Mouse (Mus musculus) thymus, adult 18-20 months (tissue): Measurements from ENCODE around the gene 1700020L24Rik.

ENCODE experiments used
- DNase-seq, 2 experiments: peaks; one replicate each; pipeline ENCODE4 v3.0.0; 2022; ENCODE audit warnings: mixed read lengths in 2 of 2

1700020L24Rik gene

DNA sequence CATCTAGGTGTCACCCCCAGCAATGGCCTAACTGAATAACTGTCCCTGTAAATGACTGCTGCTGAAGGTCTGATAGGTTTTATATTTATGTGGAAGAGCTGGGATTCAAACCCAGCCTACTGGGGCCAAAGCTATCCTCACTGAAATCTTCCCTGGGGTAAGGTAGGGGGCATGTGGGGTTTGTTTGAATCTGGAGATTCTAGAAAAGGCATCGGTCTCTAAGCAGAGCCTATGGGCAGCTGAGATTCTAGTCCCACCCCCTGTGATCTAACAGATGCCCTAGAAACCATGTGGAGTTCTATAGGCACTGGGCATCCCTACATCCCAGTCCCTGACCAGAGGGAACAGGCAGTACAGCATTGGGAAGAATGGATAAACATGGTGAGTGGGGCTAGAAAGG lies at the start of gene 1700020L24Rik:
1700020L24Rik (plus strand) TSS at position 301 of the 400 bp plus-strand sequence.
- no peak for DNase-seq

DNA sequence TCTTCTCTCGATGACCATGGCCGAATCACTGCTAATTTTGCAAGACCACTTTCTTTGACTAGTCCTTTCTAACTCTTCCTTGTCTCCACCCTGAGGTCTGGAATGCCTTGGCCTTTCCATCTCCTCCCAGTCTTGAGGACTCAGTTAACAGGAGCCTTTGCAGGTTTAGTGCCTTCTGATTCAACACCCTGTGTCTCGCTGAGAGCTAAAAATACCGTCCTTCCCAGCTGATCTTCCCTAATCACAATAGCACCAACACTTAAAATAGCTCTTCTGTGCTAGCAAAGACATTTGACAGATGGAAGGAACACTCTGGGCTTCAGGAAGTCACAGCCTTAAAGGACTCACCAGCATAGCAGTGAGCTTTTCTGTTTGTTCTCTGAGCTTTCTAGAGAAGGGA lies 44.4 kb upstream of the 1700020L24Rik start:
- DNase-seq, result no peak

DNA sequence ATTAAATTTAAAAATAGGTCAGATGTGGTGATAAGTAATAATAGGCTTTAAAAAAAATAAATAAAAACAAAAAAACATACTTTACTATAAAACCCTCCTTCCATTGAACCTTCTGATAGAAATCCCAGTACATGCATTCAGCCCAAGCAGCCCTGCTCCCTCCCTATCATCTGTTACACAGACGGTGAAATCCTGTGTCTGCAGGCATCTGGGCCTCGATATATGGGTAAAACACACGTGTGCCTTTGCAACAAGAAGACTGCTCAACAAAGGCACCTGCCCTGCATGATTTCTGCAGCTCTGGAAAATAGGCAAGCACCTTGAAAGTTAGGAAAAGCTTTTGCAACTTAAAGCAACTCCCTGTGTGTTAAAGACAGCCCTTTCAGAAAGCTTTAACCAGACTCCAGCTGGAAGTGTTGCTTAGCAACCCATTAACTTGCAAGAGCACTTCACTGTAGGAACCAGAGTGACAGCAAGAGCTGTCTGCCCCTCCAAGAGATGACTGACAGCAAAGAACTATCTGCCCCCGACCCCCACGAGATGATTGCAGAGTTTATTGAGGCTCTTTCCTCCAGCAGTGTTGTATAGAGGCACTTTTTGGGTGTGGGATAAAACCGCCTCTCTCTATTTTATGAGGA lies 42.6 kb upstream of the 1700020L24Rik start:
- no peak for DNase-seq

DNA sequence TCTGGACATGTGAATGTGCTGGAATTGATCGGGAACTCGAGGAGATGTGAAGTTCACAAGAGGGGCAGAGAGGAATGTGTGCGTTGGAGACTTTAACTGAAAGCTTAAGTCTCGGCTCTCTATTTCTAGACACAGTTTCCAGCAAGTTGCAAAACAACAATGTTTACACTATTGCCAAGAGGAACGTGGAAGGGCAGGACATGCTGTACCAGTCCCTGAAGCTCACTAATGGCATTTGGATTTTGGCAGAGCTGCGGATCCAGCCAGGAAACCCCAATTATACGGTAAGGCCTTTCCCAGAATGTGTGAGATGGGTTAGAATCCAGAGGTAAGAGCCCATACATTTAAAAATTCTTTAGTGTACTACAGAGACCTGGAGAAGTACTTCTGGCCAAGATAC lies 39.9 kb upstream of the 1700020L24Rik start:
- no peak for DNase-seq

DNA sequence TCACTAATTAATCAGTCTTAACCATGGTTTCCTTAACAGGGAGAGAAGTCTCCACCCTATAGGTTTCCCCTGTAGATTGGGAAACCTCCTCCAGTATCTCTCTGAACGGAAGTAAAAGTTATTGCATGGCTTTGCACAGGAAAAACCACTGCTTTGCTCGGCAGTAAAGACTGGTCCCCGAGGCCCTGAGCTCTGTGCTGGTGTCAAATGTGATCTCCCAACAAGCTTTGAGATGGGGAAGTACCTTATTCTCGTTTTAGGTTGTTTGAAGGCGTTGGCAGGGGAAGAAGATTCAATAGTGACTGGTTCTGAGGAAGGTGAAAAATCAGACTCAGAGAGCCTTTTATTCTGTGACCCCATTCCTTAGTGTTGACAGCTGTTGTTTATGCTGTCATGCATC lies 38.8 kb upstream of the 1700020L24Rik start:
- DNase-seq, result no peak

DNA sequence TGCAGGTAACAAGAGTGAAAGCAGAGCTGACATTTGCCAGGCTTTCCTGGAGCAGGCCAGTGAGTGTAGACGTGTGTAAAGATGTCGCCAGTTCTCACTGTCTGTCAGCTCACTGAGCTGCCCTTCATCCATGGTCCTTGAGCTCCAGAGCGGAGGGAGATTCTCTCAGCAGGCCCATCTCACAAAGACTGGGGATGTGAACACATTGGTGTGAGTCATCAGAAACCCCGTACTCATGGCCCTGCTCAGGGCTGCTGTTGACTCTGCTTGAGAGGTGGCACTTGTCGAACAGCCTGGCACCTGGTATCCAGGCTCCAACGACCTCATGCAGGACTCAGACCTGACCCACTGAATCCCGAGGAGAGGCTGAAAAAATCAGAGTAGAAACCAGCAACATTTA lies 33.7 kb upstream of the 1700020L24Rik start:
- no peak for DNase-seq

DNA sequence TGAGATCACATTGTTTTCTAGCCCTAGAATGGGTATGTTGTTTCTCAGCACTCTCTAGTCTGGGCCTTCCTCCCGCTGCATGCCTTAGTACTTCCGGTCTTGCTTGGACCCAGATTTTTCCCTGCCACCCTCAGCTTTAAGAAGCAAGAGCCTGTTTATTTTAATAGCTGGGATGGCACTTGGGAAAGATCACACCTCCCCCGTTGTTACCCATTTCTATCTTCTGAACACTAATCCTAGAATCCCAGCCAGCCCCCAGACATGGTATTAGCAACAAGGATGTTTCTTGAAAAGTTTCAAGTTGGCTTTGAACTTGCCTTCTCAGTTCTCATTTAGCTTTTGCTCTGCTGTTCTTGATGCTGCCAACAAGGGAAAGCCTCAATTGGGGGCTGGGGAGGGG lies 31.1 kb upstream of the 1700020L24Rik start:
- no peak for DNase-seq

DNA sequence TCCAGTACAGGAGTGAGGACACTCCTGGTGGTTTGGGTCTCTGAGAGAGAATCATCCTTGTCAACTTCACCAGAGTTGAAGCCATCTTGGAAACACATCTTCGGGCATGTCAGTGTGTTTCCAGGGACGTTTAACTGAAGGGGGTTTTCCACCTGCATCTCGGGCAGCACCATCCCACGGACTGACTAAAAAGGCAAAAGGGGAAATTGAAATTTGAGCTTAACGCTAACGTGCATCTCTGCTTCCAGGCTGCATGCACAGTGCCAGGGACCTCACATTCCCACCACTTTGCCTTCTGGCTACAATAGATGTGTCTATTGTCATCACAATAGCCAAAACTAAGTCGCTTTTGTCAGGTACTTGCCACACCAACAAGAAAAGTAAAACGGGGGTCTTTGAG lies 29.2 kb upstream of the 1700020L24Rik start:
- DNase-seq, result no peak

DNA sequence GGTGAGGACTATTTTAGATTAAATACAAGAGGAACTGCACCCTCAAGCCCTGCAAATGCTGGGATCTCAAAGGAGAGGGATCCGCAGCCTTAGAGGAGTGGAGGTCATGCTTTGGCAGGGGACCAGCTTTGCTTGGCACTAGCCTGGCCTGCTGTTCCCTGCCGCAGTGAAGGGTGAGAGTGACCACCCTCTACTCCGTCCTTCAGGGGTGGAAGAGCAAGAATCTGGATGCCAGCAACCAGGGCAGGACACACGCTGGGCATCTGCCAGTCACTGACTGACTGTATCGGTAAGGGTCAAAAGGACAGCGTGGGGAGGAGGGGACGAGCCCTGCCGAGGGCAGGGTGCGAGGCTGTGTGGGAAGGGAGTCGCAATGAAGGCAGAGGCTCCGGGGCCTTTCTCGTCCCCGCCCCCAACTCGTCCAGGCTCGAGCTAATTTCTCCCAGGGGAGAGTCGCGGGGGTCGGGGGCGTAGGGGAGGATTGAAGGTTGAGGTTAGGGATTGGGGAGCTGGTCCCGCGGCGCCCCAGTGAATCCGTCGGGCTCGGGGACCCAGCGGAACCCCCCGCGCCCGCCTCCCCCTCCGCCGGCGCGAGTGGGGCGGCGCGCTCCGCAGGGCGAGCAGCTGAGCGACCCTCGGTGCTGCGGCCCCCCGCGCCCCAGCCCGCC lies 28.3 kb upstream of the 1700020L24Rik start, which contains the start of gene Rasl10b:
Rasl10b (plus strand) TSS at position 51 of the 668 bp plus-strand sequence.
- DNase-seq, result no peak

DNA sequence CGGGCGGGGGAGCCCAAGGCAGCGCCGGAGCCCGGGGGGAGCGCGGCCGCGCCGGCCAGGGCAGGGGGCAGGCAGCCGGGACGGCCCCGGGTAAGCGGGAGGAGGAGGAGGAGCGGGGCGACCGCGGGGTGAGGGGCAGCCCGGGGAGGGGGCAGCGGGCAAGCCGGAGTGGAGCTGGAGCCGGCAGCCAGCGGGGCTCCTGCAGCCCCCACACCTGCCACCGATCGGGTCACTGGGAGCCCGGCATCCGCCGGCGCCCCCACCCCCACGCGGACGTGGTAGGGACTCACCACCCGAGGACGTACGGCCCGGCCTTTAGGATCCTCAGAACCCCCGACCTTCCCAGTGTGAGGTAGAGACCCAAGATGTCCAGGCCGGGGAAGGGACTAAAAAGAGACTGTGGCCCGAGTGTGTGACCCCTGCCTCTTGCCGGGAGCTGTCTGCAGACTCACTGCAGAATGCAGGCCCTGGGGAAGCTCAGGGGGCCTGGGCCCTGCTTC lies 27.6 kb upstream of the 1700020L24Rik start:
- DNase-seq, result no peak

DNA sequence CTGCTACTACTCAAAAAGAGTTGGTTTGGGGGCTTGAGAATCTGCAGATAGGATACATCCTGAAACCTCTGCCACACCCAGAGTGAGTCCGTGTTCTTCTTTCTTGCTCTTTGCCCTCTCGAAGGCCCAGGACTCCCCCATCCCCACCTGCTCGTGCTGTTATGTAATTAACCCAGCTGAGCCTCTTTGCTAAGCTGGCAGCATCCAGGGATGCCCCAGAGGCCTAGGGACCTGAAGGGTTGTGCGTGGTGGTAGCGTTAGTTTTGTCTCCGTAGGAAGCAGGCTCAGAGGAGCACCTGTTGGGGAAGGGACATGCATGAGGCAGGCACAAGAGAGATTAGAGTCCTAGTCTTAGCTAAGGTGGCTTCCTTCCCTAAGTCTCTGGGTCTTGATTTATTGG lies 27.0 kb upstream of the 1700020L24Rik start:
- no peak for DNase-seq

DNA sequence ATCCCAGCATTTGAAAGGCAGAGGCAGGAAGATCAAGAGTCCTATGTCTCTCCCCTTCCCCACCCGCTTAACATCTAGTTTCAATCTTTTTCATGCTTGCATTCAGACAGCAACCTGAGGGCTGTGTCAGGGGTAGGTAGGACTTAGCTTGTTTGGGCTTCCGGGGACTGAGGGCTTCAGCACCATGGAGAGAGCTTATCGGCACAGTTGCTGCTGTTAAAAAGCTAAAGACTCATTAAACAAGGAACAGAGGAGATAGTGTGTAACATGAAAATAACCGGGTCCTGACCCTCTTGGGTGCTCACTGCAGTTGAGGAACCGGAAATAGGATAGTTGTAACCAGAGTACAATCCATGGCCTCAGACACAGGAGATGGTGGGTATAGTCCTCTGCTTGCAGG lies 20.4 kb upstream of the 1700020L24Rik start:
- DNase-seq, result peak; percentile 25 to 33

DNA sequence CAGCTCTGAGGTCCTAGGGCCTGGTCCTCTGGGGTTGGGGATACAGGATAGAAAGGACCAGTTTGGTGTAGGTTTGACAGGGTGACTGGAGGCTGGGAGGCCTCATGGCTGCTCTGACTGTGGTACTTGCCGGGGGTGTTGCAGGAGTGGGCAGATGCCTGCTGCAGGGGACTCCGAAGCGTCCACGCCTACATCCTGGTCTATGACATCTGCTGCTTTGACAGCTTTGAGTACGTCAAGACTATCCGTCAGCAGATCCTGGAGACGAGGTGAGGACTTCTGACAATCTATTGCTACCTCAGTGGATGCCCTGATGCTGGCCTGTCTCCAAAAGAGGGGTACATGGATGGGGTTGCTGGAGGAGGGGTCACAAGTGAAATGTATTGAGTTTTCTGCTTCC lies 19.8 kb upstream of the 1700020L24Rik start:
- no peak for DNase-seq

DNA sequence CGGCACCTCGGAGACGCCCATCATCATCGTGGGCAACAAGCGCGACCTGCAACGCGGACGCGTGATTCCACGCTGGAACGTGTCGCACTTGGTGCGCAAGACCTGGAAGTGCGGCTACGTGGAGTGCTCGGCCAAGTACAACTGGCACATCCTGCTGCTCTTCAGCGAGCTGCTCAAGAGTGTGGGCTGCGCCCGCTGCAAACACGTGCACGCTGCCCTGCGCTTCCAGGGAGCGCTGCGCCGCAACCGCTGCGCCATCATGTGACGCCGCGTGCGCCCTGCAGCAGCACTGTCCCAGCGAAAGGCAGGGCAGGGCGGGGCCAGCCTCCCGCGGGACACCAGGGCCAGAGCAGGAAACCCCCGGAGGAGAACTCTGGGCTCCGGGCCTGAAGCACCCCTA lies 18.9 kb upstream of the 1700020L24Rik start:
- DNase-seq, result no peak

DNA sequence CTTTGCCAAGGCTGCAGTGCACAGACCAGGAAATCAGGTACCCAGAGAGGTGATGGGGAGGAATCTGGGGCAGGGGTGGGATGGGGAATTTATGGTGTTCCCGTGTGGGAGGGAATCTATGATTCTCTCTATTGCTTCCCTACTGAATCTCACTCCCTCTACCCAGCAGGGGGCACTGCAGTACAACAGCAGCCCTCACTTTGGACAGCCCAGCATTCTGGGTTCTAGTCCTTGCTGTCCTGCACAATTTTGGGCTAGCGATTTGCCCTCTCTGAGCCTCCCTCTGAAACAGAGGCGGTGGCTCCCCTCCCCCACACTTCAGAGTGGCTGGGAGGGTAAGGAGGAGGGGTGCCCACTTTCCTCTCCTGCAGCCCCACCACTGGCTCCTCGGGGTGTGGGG lies 17.1 kb upstream of the 1700020L24Rik start:
- DNase-seq, result no peak

DNA sequence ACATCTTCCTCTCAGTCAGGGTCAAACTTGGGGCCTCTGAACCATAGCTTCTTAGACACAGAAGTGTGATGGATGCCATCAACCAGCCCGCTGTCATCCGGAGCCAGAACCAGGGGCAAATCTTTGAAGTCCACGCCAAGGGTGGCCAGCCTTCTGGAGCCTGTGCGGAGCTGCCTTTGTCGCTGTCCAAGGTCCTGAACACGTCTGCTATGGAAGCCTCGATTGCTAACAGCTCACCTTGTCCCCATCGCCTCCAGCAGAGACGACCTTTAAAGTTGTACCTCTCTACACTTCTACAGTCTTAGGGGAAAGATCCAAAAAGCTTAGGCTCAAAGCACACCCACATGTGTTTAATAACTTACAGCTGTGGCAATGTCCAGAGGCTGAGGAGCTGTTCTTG lies 16.2 kb upstream of the 1700020L24Rik start:
- DNase-seq, result no peak

DNA sequence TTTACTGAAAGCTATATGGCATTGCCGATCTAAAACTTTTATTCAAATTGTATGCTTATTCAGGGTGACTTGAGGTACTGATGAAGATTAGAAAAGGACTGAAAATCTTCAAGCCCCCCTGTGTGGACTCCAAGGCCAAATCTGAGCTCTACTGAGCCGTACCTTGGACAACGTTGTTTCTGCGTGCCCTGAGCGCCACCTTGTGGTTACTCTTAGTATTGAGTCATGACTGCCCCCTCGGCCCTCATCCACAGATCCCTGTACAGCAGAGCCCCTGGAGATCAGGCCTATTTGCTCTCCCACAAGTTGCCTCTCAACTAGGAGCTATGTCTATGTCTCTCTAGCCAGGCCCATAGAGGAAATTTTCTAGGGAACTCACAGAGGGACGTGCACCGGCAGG lies 12.8 kb upstream of the 1700020L24Rik start:
- no peak for DNase-seq

DNA sequence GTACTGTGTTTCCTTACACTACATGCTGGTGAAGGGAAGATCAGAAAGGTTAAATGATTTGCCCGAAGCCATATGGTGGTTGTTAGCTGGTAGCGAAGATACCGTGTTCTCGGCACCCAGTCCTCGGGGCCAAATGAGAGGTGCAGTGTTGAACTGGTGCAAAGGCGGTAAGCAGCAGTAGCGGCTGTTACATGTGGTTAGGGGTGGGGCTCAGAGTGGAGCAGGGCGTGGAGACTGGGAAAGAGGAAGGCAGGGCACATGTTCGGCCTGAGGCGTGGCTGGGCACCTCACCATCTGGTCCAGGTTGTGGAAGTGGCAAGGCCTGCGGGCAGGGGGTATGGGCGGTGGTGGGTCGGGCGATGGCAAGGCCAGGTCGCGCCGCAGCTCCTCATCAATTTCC lies 10.5 kb upstream of the 1700020L24Rik start:
- DNase-seq, result no peak

DNA sequence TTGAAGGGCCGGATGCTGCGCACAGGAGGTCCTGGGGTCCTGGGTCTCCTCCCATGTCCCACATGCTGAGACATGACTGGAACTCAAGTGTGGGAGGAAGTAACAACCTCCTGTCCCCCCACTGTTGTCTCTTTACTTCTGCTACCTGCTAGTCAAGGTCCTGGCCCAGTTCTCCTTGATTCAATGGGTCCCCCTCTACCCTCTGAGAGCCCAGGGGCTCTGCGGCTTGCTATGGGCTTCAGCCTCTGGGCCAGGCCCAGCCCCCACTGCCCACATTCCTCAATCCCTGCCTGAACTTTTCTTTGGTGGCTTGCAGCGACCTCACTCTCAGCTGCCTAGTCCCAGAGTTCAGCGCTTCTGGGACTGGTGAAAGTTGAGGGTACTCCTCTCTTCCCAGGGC lies 8.1 kb upstream of the 1700020L24Rik start, which contains the start of gene Gas2l2:
Gas2l2 (minus strand) TSS at position 101 of the 400 bp plus-strand sequence.
- DNase-seq, result no peak

DNA sequence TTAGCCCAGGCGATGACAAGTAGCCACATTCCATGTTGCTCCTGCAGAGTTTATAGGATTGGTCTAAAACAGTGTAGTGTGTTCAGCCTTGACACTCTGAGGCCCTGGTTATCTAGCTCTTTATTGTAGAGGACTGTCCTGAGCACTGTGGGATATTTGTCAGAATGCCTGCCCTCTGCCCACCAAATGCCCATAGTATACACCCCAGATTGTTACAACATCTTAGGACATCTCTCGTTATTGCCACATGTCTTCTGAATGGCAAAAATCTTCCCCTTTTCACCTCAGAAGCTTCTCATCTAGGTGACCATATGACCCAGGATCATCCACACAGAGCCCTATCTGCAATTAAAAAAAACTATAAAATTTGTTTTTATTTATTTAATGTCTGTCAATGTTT lies 4.9 kb upstream of the 1700020L24Rik start:
- no peak for DNase-seq

DNA sequence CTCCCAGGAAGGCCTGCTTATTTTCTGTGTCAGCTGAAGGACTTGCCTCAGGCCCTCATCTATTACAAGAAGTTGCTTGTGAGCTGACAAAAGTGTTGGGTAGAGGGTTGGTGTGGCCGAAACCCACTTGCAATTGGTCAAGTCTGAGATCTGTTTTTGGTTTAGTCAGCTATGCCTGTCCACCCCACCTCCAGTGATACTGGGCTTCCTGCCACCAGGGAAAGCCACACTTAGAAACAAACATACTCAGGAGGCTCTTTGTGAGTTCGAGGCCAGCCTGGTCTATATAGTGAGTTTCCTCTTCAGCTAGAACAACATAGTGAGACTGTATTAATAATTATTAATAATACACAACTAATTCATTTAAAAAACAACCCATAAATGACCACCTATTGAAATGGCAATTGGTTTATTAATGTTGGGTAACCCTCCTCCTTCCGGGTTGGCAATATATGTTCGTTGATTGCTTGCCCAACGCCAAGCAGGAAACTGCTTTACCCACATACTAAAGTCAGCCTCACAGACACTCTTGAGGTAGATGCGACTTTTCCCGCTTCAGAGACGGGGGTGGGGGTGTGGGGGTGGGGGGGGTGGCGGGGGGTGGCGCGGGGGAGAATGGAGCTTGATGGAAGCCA lies 2.1 kb downstream of the 1700020L24Rik start:
- DNase-seq, result no peak

DNA sequence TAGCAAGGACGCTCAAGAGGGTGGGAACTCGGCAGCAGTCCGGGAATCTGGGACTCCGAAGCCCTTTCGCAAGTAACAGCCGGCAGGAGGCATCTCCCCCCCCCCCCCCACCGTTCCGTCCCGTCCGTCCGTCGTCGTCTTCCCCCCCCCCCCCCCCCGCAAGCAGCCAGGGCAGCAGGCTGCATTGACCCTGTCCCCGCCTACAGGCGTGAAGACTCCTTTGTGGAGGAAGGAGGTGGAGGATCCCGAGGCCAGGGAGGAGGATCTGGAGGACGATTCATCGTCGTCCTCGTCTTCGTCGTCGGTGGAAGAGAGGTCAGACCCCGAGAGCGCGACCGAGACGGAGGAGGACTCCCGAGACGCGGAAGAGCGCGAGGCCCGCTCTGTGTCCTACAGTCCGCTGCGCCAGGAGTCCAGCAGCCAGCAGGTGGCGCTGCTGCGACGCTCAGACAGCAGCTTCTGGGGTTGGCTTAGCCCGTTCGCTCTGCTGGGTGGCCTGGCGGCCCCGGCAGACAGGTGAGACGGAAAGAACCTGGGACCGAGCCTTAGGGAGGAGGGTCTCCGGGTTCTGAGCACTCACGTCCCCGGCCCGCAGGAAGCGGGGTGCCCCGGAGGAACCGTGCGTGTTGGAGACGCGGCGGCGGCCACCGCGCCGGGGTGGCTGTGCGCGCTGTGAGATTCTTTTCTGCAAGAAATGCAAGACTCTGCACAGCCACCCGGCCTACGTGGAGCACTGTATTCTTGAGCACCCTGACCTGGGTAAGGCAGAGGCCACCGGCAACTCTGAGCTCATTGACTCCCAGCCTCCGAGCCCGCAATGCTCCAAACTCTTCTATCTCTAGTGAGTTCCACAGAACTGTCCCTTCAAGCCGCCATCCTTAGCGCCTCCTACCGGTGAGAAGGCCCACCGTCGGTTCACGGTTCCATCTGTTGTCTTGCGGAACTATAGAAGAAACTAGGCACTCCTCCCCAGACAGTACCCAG lies 2.9 kb downstream of the 1700020L24Rik start:
- DNase-seq, result peak; percentile 68 to 74

DNA sequence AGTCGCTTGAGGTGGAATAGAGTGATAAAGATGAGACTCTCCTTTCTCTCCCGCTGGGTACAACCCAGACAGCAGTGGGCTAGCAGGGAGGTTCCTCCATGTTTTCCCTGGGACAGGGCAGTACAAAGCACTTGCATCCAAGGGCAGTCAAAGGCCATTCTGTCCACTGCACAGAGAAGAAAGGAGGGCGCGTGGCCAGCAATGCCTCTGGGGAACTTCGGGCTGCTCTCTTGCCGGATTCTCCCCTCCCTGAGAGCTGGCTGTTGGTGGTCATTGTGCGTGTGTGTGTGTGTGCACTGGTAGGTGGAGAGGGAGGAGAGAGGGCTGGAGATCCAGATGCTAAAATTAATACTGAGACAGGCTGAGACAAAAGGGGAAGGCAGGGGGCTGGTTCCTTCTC lies 3.8 kb downstream of the 1700020L24Rik start:
- no peak for DNase-seq
